Mouse (Mus musculus): ENCODE measurements around the gene Efhd2. TPM values are rescaled to one million over a fixed set of nuclear protein-coding genes. Genes with fewer than 3 reads are reported as not detected.

The Efhd2 gene
- total and polyA plus RNA-seq, 2 experiments from 2014 or later = 49.2 to 62.5 TPM

DNA sequence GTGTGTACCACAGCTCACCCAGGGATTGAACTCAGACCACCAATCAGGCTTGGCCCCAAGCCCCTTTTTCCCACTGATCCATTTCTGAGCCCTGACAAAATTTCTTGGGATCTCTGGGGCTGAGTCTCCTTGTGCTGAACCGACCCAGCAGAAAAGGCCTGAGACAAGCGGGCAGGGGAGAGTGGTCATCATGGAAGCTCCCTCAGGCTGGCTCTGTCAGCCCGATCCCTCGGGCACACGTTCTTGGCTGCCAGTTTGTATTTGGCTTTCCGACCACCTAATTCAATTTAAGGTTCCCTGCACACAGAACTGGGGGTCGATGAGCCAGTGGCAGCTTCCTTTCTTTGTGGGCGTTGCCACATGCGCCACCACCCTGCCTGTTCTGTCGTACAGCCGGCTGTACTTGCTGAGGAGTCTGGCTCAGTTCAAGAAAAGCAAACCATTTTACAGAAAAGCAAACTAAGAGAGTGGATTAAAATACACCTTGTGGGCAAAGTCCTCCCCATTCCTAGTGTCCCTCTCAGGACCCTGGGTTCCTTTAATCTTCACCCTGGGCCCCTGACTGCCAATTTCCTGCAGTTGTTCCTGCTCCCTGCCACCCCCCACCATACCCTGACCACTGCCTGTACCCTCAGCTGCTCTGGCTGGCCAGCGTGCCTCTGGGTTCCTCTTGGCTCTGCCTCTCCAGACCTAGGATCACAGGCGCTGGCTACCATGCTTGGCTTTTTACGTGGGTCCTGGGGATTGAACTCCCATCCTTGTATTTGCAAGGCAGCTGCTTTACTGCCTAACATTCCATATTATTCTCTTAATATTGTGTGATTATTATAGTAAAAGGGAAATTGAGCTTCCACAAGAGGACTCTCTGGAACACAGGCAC is 57.7 kb downstream of the Efhd2 start:
- WGBS = 51% methylated on average over 14 of the region's 14 CpGs

GRCm38 (mm10) chr4:141816267-141816666 is 58.5 kb downstream of the Efhd2 start:
- H3K27me3 ChIP-seq (ENCODE audit: insufficient read depth, low read length) = no peaks in the 10 kb centered on the region
- TF ChIP-seq CTCF (IDR thresholded peaks at IDR 0.05; ENCODE audit: low read depth) = no peak
- H3K4me3 ChIP-seq (ENCODE audit: low read length) = no peak overlapping the region
- peak; percentile 25 for DNase-seq (ENCODE audit: low spot score)
- H3K27ac ChIP-seq = no peak overlapping the region
- ATAC-seq = peak; percentile 41
- no peaks in the 10 kb centered on the region for H3K4me1 ChIP-seq (ENCODE audit: insufficient read depth, low read length)
- no peak overlapping the region for H3K9ac ChIP-seq (replicated peaks; ENCODE audit: low read length)
- 65% methylated on average over 7 of the region's 7 CpGs for WGBS
- no peak overlapping the region for H3K4me2 ChIP-seq (ENCODE audit: low read depth, low read length)
- peaks cover 43% of the 10 kb centered on the region for H3K36me3 ChIP-seq (ENCODE audit: insufficient read depth, low read length)
- H3K9me3 ChIP-seq (ENCODE audit: low read length) = no peaks in the 10 kb centered on the region

More for the DNA sequence above, 57.7 kb downstream of the Efhd2 start:
- no peak for TF ChIP-seq CTCF (IDR thresholded peaks at IDR 0.05; ENCODE audit: low read depth)
- DNase-seq (ENCODE audit: low spot score) (peak; percentile 5), ATAC-seq (no peak)
- Histone ChIP-seq H3K4me2 (ENCODE audit: low read depth, low read length) (no peak overlapping the region), H3K4me3 (ENCODE audit: low read length) (no peak overlapping the region), H3K36me3 (ENCODE audit: insufficient read depth, low read length) (peaks cover 35% of the 10 kb centered on the region), H3K4me1 (ENCODE audit: insufficient read depth, low read length) (no peaks in the 10 kb centered on the region), H3K9ac (replicated peaks; ENCODE audit: low read length) (no peak overlapping the region), H3K27me3 (ENCODE audit: insufficient read depth, low read length) (no peaks in the 10 kb centered on the region), H3K27ac (no peak overlapping the region; the same call in 1 of the 2 replicates), H3K9me3 (ENCODE audit: low read length) (no peaks in the 10 kb centered on the region)

DNA sequence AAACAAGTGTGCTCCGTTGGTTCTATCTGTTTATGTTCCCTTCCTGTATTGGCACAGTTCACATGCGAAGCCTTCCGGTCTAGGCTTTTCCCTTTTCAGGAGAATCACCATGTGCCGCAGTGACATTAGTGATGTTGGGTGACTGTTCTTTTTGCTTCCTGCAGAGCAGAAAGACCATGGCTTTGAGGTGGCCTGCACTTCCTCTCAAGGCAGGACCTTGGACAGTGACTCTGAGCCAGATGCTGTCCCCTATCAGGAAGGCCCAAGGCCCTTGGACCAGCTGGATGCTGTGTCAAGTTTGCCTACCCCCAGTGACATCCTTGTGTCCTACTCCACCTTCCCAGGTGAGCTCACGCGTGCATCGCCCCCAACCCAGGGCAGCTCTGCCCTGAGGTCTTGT is 63.3 kb downstream of the Efhd2 start:
- no peak overlapping the region for H3K4me3 ChIP-seq (ENCODE audit: low read length)
- no peak overlapping the region for H3K27ac ChIP-seq
- H3K9ac ChIP-seq (replicated peaks; ENCODE audit: low read length) = no peak overlapping the region
- H3K27me3 ChIP-seq (ENCODE audit: insufficient read depth, low read length) = no peaks in the 10 kb centered on the region
- H3K9me3 ChIP-seq (ENCODE audit: low read length) = no peaks in the 10 kb centered on the region
- 92% methylated on average over 7 of the region's 7 CpGs for WGBS
- peaks cover 75% of the 10 kb centered on the region for H3K36me3 ChIP-seq (ENCODE audit: insufficient read depth, low read length)
- DNase-seq (ENCODE audit: low spot score) (no peak), ATAC-seq (no peak)
- no peaks in the 10 kb centered on the region for H3K4me1 ChIP-seq (ENCODE audit: insufficient read depth, low read length)
- no peak overlapping the region for H3K4me2 ChIP-seq (ENCODE audit: low read depth, low read length)
- TF ChIP-seq CTCF (IDR thresholded peaks at IDR 0.05; ENCODE audit: low read depth) = no peak

DNA sequence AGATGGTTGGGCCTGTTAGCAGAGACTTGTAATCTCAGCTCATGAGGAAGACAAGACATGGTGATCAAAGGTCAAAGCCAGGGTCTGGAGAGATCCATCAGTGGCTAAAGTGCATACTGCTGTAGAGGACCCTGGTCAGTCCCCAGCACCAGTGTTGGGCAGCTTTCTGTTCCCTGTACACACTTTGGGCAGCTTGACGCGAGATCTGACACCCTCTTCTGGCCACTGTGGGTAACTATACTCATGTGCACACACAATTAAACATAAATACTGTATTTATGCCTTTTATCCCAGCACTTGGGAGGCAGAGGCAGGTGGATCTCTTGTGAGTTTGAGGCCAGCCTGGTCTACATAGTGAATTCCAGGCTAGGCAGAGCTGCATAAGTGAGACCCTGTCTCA is 63.7 kb downstream of the Efhd2 start:
- WGBS = 98% methylated on average over 2 of the region's 2 CpGs
- Histone ChIP-seq H3K27me3 (ENCODE audit: insufficient read depth, low read length) (no peaks in the 10 kb centered on the region), H3K4me1 (ENCODE audit: insufficient read depth, low read length) (no peaks in the 10 kb centered on the region), H3K4me2 (ENCODE audit: low read depth, low read length) (no peak overlapping the region), H3K9me3 (ENCODE audit: low read length) (no peaks in the 10 kb centered on the region), H3K9ac (replicated peaks; ENCODE audit: low read length) (no peak overlapping the region), H3K27ac (no peak overlapping the region), H3K4me3 (ENCODE audit: low read length) (no peak overlapping the region), H3K36me3 (ENCODE audit: insufficient read depth, low read length) (peaks cover 78% of the 10 kb centered on the region)
- DNase-seq (ENCODE audit: low spot score) (no peak), ATAC-seq (no peak)
- TF ChIP-seq CTCF (IDR thresholded peaks at IDR 0.05; ENCODE audit: low read depth) = no peak

DNA sequence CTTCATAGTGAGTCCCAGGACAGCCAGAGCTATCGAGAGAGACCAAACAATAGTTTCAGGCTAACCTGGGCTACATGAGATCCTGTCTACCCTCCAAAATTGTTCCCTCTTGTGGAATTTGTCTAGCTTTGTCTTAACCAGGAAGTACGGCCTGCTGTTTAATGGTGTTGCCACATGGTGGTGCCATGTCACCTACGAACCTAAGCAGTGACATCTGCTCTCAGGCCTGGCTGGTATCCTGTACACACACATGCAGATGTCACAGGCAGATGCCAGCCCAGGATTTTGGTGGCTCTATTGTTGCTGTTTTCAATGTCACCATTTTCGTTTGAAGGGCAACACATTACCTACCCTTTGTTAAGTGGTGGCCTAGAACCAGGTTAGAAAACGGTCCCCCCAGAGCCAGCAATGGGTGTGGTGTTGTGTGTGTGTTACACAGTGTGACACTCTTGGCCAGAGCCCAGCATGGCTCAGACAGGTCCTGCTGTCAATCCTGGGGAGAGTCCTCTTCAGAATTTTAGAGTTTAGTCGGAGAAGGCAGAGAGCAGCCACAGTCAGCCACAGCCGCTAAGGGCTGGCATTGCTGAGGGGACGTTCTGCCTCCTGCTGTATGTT is 64.8 kb downstream of the Efhd2 start:
- H3K4me2 ChIP-seq (ENCODE audit: low read depth, low read length) = no peak overlapping the region
- H3K9me3 ChIP-seq (ENCODE audit: low read length) = no peaks in the 10 kb centered on the region
- peak; percentile 68 for ATAC-seq
- H3K4me3 ChIP-seq (ENCODE audit: low read length) = no peak overlapping the region
- 63% methylated on average over 8 of the region's 8 CpGs for WGBS
- no peaks in the 10 kb centered on the region for H3K27me3 ChIP-seq (ENCODE audit: insufficient read depth, low read length)
- no peaks in the 10 kb centered on the region for H3K4me1 ChIP-seq (ENCODE audit: insufficient read depth, low read length)
- no peak overlapping the region for H3K9ac ChIP-seq (replicated peaks; ENCODE audit: low read length)
- H3K36me3 ChIP-seq (ENCODE audit: insufficient read depth, low read length) = peaks cover 79% of the 10 kb centered on the region
- DNase-seq (ENCODE audit: low spot score) = peak; percentile 81
- H3K27ac ChIP-seq = no peak overlapping the region
- TF ChIP-seq CTCF (IDR thresholded peaks at IDR 0.05; ENCODE audit: low read depth) = peak; percentile 78

Other genes with a start within 250 kb of the Efhd2 start
- 45.8 and 47.6 TPM in 2 replicates for gene Plekhm2, start 210.0 kb downstream of the Efhd2 start, total RNA-seq (2014; rRNA removed)
- gene Plekhm2, start 210.0 kb downstream of the Efhd2 start, polyA plus RNA-seq (2015; fragmentation: Nextera tagmentation; extraction: Ambion mirVana) = 6.1 and 6.4 TPM in 2 replicates
- gene Rsc1a1, start 189.3 kb downstream of the Efhd2 start, total RNA-seq (2014; rRNA removed) = 3.0 and 13.6 TPM in 2 replicates
- 0.32 TPM in 1 of 2 replicates, not detected in the other for gene Rsc1a1, start 189.3 kb downstream of the Efhd2 start, polyA plus RNA-seq (2015; fragmentation: Nextera tagmentation; extraction: Ambion mirVana)
- 20.9 and 31.5 TPM in 2 replicates for gene Ddi2, start 151.5 kb downstream of the Efhd2 start, total RNA-seq (2014; rRNA removed)
- gene Ddi2, start 151.5 kb downstream of the Efhd2 start, polyA plus RNA-seq (2015; fragmentation: Nextera tagmentation; extraction: Ambion mirVana) = 12.1 and 12.5 TPM in 2 replicates
- gene Agmat, start 128.2 kb downstream of the Efhd2 start, total RNA-seq (2014; rRNA removed) = 0.72 TPM in 1 of 2 replicates, not detected in the other
- 0.60 and 0.62 TPM in 2 replicates for gene Agmat, start 128.2 kb downstream of the Efhd2 start, polyA plus RNA-seq (2015; fragmentation: Nextera tagmentation; extraction: Ambion mirVana)
- 17.5 and 21.0 TPM in 2 replicates for gene Dnajc16, start 84.0 kb downstream of the Efhd2 start, total RNA-seq (2014; rRNA removed)
- 6.1 and 6.8 TPM in 2 replicates for gene Dnajc16, start 84.0 kb downstream of the Efhd2 start, polyA plus RNA-seq (2015; fragmentation: Nextera tagmentation; extraction: Ambion mirVana)
- 25.9 and 29.1 TPM in 2 replicates for gene Casp9, start 81.3 kb downstream of the Efhd2 start, total RNA-seq (2014; rRNA removed)
- 17.9 and 20.3 TPM in 2 replicates for gene Casp9, start 81.3 kb downstream of the Efhd2 start, polyA plus RNA-seq (2015; fragmentation: Nextera tagmentation; extraction: Ambion mirVana)
- not detected in 2 replicates for gene Cela2a, start 48.8 kb downstream of the Efhd2 start, total RNA-seq (2014; rRNA removed)
- gene Cela2a, start 48.8 kb downstream of the Efhd2 start, polyA plus RNA-seq (2015; fragmentation: Nextera tagmentation; extraction: Ambion mirVana) = 0.23 and 0.26 TPM in 2 replicates
- gene Ctrc, start 28.6 kb downstream of the Efhd2 start, total RNA-seq (2014; rRNA removed) = not detected in 2 replicates
- not detected in 2 replicates for gene Ctrc, start 28.6 kb downstream of the Efhd2 start, polyA plus RNA-seq (2015; fragmentation: Nextera tagmentation; extraction: Ambion mirVana)
- gene Fhad1, start 140.2 kb upstream of the Efhd2 start, total RNA-seq (2014; rRNA removed) = 2.0 and 16.9 TPM in 2 replicates
- gene Fhad1, start 140.2 kb upstream of the Efhd2 start, polyA plus RNA-seq (2015; fragmentation: Nextera tagmentation; extraction: Ambion mirVana) = 5.8 and 7.5 TPM in 2 replicates
- gene Tmem51, start 209.4 kb upstream of the Efhd2 start, total RNA-seq (2014; rRNA removed) = 7.5 and 7.6 TPM in 2 replicates
- gene Tmem51, start 209.4 kb upstream of the Efhd2 start, polyA plus RNA-seq (2015; fragmentation: Nextera tagmentation; extraction: Ambion mirVana) = 7.8 and 8.6 TPM in 2 replicates

All from hindbrain, postnatal 0 days (tissue).